Mouse (Mus musculus): ENCODE results near the gene Mlxipl. TPM values are rescaled to one million over a fixed set of nuclear protein-coding genes. Genes with fewer than 3 reads are reported as not detected.

Mlxipl gene
- polyA plus RNA-seq, 1 experiment from 2014 or later: 2.8 TPM

GRCm38 (mm10) chr5:135145532-135145931, 55.8 kb downstream of the Mlxipl start:
- no peak for TF ChIP-seq CTCF (IDR thresholded peaks at IDR 0.05)
- ChIA-PET POLR2A (no interaction called here), CTCF (no interaction called here)
- H3K27me3 ChIP-seq: peaks cover 12% of the 10 kb centered on the region
- DNase-seq (ENCODE audit: low read depth, low spot score) (no peak), ATAC-seq (no peak)
- in situ Hi-C loops (cut with MboI; ENCODE audit: low pct_unique_long_range_greater_than_20kb): no loop called here

GRCm38 (mm10) chr5:135145955-135146354, 56.3 kb downstream of the Mlxipl start:
- no peak for TF ChIP-seq CTCF (IDR thresholded peaks at IDR 0.05)
- POLR2A ChIA-PET: no interaction called here
- no peak for ATAC-seq

GRCm38 (mm10) chr5:135148715-135149052, 59.0 kb downstream of the Mlxipl start:
- in situ Hi-C loops (cut with MboI; ENCODE audit: low pct_unique_long_range_greater_than_20kb): no loop called here
- H3K27me3 ChIP-seq: no peaks in the 10 kb centered on the region
- ChIA-PET POLR2A (interaction anchor here (1.2 kb wide), 1 partner anchor 21 kb away, joined by 4 read pairs; no protein-coding TSS in a partner anchor), CTCF (interaction anchor here (0.7 kb wide), 1 partner anchor 12 kb away, joined by 3 read pairs; no protein-coding TSS in a partner anchor)
- DNase-seq (ENCODE audit: low read depth, low spot score): no peak
- TF ChIP-seq CTCF (IDR thresholded peaks at IDR 0.05): no peak
- ATAC-seq: no peak

More at GRCm38 (mm10) chr5:135145955-135146354, 56.3 kb downstream of the Mlxipl start:
- in situ Hi-C loops (cut with MboI; ENCODE audit: low pct_unique_long_range_greater_than_20kb): no loop called here
- no peak for DNase-seq (ENCODE audit: low read depth, low spot score)
- H3K27me3 ChIP-seq: peaks cover 12% of the 10 kb centered on the region
- CTCF ChIA-PET: no interaction called here

- H3K27me3 ChIP-seq: no peaks in the 10 kb centered on the region
- POLR2A ChIA-PET: interaction anchor here (0.7 to 1.2 kb wide), 3 partner anchors 18 to 86 kb away, joined by 3 to 4 read pairs (median 3); no protein-coding TSS in a partner anchor
- ATAC-seq (peak; percentile 97), DNase-seq (ENCODE audit: low read depth, low spot score) (peak; percentile 97)
- no peak for TF ChIP-seq CTCF (IDR thresholded peaks at IDR 0.05)
- in situ Hi-C loops (cut with MboI; ENCODE audit: low pct_unique_long_range_greater_than_20kb): no loop called here
- CTCF ChIA-PET: no interaction called here
Measured at GRCm38 (mm10) chr5:135149053-135149819, 59.5 kb downstream of the Mlxipl start, which contains the start of gene Tbl2. Gene Tbl2, plus strand, starts transcription at chr5:135149657.

- ChIA-PET CTCF (no interaction called here), POLR2A (interaction anchor here (0.7 to 1.2 kb wide), 3 partner anchors 17 to 87 kb away, joined by 3 to 4 read pairs (median 3); no protein-coding TSS in a partner anchor)
- ATAC-seq (no peak), DNase-seq (ENCODE audit: low read depth, low spot score) (no peak)
- H3K27me3 ChIP-seq: no peaks in the 10 kb centered on the region
- in situ Hi-C loops (cut with MboI; ENCODE audit: low pct_unique_long_range_greater_than_20kb): no loop called here
- TF ChIP-seq CTCF (IDR thresholded peaks at IDR 0.05): no peak
Measured at GRCm38 (mm10) chr5:135149820-135150178, 60.1 kb downstream of the Mlxipl start.

GRCm38 (mm10) chr5:135156496-135156895, 66.8 kb downstream of the Mlxipl start:
- no peak for TF ChIP-seq CTCF (IDR thresholded peaks at IDR 0.05)
- ATAC-seq (no peak), DNase-seq (ENCODE audit: low read depth, low spot score) (no peak)
- POLR2A ChIA-PET: no interaction called here
- no peaks in the 10 kb centered on the region for H3K27me3 ChIP-seq
- in situ Hi-C loops (cut with MboI; ENCODE audit: low pct_unique_long_range_greater_than_20kb): no loop called here
- CTCF ChIA-PET: no interaction called here

GRCm38 (mm10) chr5:135161221-135161620, 71.5 kb downstream of the Mlxipl start:
- ChIA-PET POLR2A (no interaction called here), CTCF (no interaction called here)
- TF ChIP-seq CTCF (IDR thresholded peaks at IDR 0.05): no peak
- no peaks in the 10 kb centered on the region for H3K27me3 ChIP-seq
- in situ Hi-C loops (cut with MboI; ENCODE audit: low pct_unique_long_range_greater_than_20kb): loop anchor here (10.0 kb wide), 1 partner anchor 146 kb away; no protein-coding TSS in a partner anchor
- DNase-seq (ENCODE audit: low read depth, low spot score) (no peak), ATAC-seq (no peak)

GRCm38 (mm10) chr5:135161650-135162049, 72.0 kb downstream of the Mlxipl start:
- DNase-seq (ENCODE audit: low read depth, low spot score) (no peak), ATAC-seq (no peak)
- in situ Hi-C loops (cut with MboI; ENCODE audit: low pct_unique_long_range_greater_than_20kb): loop anchor here (10.0 kb wide), 1 partner anchor 147 kb away; no protein-coding TSS in a partner anchor
- no peak for TF ChIP-seq CTCF (IDR thresholded peaks at IDR 0.05)
- ChIA-PET POLR2A (no interaction called here), CTCF (interaction anchor here (1.0 to 1.3 kb wide), 2 partner anchors 9 to 10 kb away, joined by 3 to 4 read pairs; no protein-coding TSS in a partner anchor)
- H3K27me3 ChIP-seq: no peaks in the 10 kb centered on the region

GRCm38 (mm10) chr5:135162361-135162760, 72.7 kb downstream of the Mlxipl start:
- DNase-seq (ENCODE audit: low read depth, low spot score) (no peak), ATAC-seq (no peak)
- in situ Hi-C loops (cut with MboI; ENCODE audit: low pct_unique_long_range_greater_than_20kb): loop anchor here (10.0 kb wide), 1 partner anchor 148 kb away; no protein-coding TSS in a partner anchor
- CTCF ChIA-PET: interaction anchor here (1.0 to 1.3 kb wide), 4 partner anchors 9 to 29 kb away, joined by 3 to 4 read pairs (median 3); no protein-coding TSS in a partner anchor
- no peak for TF ChIP-seq CTCF (IDR thresholded peaks at IDR 0.05)
- H3K27me3 ChIP-seq: no peaks in the 10 kb centered on the region
- POLR2A ChIA-PET: no interaction called here

- ATAC-seq: no peak
- CTCF ChIA-PET: interaction anchor here (1.2 to 1.3 kb wide), 3 partner anchors 9 to 29 kb away, joined by 3 read pairs; no protein-coding TSS in a partner anchor
- no peaks in the 10 kb centered on the region for H3K27me3 ChIP-seq
- TF ChIP-seq CTCF (IDR thresholded peaks at IDR 0.05): no peak
- in situ Hi-C loops (cut with MboI; ENCODE audit: low pct_unique_long_range_greater_than_20kb): loop anchor here (10.0 kb wide), 1 partner anchor 148 kb away; no protein-coding TSS in a partner anchor
- DNase-seq (ENCODE audit: low read depth, low spot score): no peak
- POLR2A ChIA-PET: no interaction called here
Measured at GRCm38 (mm10) chr5:135162821-135163220, 73.1 kb downstream of the Mlxipl start.

- ATAC-seq (no peak), DNase-seq (ENCODE audit: low read depth, low spot score) (no peak)
- ChIA-PET CTCF (interaction anchor here (1.2 kb wide), 1 partner anchor 151 kb away, joined by 3 read pairs; no protein-coding TSS in a partner anchor), POLR2A (interaction anchor here (1.1 kb wide), 1 partner anchor 17 kb away, joined by 3 read pairs; no protein-coding TSS in a partner anchor)
- in situ Hi-C loops (cut with MboI; ENCODE audit: low pct_unique_long_range_greater_than_20kb): loop anchor here (10.0 kb wide), 1 partner anchor 152 kb away; no protein-coding TSS in a partner anchor
- no peak for TF ChIP-seq CTCF (IDR thresholded peaks at IDR 0.05)
- H3K27me3 ChIP-seq: no peaks in the 10 kb centered on the region
Measured at GRCm38 (mm10) chr5:135166909-135167308, 77.2 kb downstream of the Mlxipl start.

Data from Patski (cell line).